Mouse (Mus musculus) embryonic facial prominence, embryonic 15.5 days (tissue): ENCODE measurements around the gene Tuba3a. TPM values are rescaled to one million over a fixed set of nuclear protein-coding genes. Genes with fewer than 3 reads are reported as not detected.

Experiments used
- ATAC-seq: fragments of 200-750 bp; cut with Nextera tagmentation; 2 replicates; pipeline ENCODE4 v1.8.0; 2017; ENCODE audit warnings: low read depth, moderate TSS enrichment; ENCODE audit not compliant: insufficient number of reproducible peaks, low FRiP score, low TSS enrichment
- H3K27ac ChIP-seq: fragments of 300-500 bp; sonication (generic); replicated peaks from 2 replicates; pipeline ENCODE4 v1.5.1; 2015; ENCODE audit warnings: mild to moderate bottlenecking, inconsistent platforms
- H3K27me3 ChIP-seq: fragments of 300-500 bp; sonication (generic); 2 replicates; pipeline ENCODE4 v1.6.1; 2015; ENCODE audit warnings: inconsistent platforms
- H3K36me3 ChIP-seq: fragments of 300-500 bp; sonication (generic); 2 replicates; pipeline ENCODE4 v1.6.1; 2015; ENCODE audit warnings: mild to moderate bottlenecking, inconsistent platforms
- H3K4me1 ChIP-seq: fragments of 300-500 bp; sonication (generic); 2 replicates; pipeline ENCODE4 v1.6.1; 2015; ENCODE audit warnings: inconsistent platforms
- H3K4me2 ChIP-seq: fragments of 300-500 bp; sonication (generic); replicated peaks from 2 replicates; pipeline ENCODE4 v1.6.1; 2015; ENCODE audit warnings: mild to moderate bottlenecking, inconsistent platforms
- H3K4me3 ChIP-seq: fragments of 300-500 bp; sonication (generic); replicated peaks from 2 replicates; pipeline ENCODE4 v1.5.1; 2015; ENCODE audit warnings: mild to moderate bottlenecking, inconsistent platforms
- H3K9ac ChIP-seq: fragments of 300-500 bp; sonication (generic); 2 replicates; pipeline ENCODE4 v1.6.1; 2015; ENCODE audit warnings: inconsistent platforms
- H3K9me3 ChIP-seq: fragments of 300-500 bp; sonication (generic); replicated peaks from 2 replicates; pipeline ENCODE4 v1.6.1; 2016; ENCODE audit warnings: inconsistent platforms
- WGBS: fragments of 180-500 bp; shearing (Covaris S2); methylation state at CpG from one replicate; pipeline ENCODE4 v1.1.7; 2015; 5-methylcytosine and 5-hydroxymethylcytosine counted together
- polyA plus RNA-seq: library from polyadenylated mRNA; unstranded; fragments of >200 nt; fragmentation: Nextera tagmentation; extraction: Ambion mirVana; gene quantifications from 2 replicates; pipeline ENCODE4 v1.2.1, GENCODE M21; 2015

Tuba3a gene
- polyA plus RNA-seq, 1 experiment from 2014 or later, result 0.24 TPM

- H3K4me3 ChIP-seq, result no peak overlapping the region
- ATAC-seq, result no peak
- H3K27me3 ChIP-seq, result peaks cover 37% of the 10 kb centered on the region
- H3K9me3 ChIP-seq, result no peaks in the 10 kb centered on the region
- peaks cover 13% of the 10 kb centered on the region for H3K4me1 ChIP-seq
- H3K4me2 ChIP-seq, result no peak overlapping the region
- WGBS, result 54% methylated on average over 15 of the region's 15 CpGs
- no peaks in the 10 kb centered on the region for H3K36me3 ChIP-seq
- no peak overlapping the region for H3K27ac ChIP-seq
- H3K9ac ChIP-seq, result no peak overlapping the region
These were observed 33.4 kb upstream of the Tuba3a start for GRCm38 (mm10) chr6:125318981-125319918.

GRCm38 (mm10) chr6:125317077-125317476 lies 31.2 kb upstream of the Tuba3a start:
- no peak overlapping the region for H3K4me2 ChIP-seq
- H3K4me1 ChIP-seq, result peaks cover 30% of the 10 kb centered on the region
- peaks cover 23% of the 10 kb centered on the region for H3K27me3 ChIP-seq
- peaks cover under 1% of the 10 kb centered on the region; the same call in 1 of the 2 replicates for H3K36me3 ChIP-seq
- H3K9ac ChIP-seq, result no peak overlapping the region
- no peak overlapping the region for H3K4me3 ChIP-seq
- H3K27ac ChIP-seq, result no peak overlapping the region
- H3K9me3 ChIP-seq, result no peaks in the 10 kb centered on the region
- WGBS, result 52% methylated on average over 7 of the region's 7 CpGs
- no peak for ATAC-seq

- peaks cover 7% of the 10 kb centered on the region for H3K36me3 ChIP-seq
- ATAC-seq, result no peak
- WGBS, result 70% methylated on average over 6 of the region's 6 CpGs
- H3K4me1 ChIP-seq, result peaks cover 35% of the 10 kb centered on the region
- no peak overlapping the region for H3K4me3 ChIP-seq
- no peak overlapping the region for H3K27ac ChIP-seq
- peaks cover under 1% of the 10 kb centered on the region; the same call in 1 of the 2 replicates for H3K27me3 ChIP-seq
- H3K9ac ChIP-seq, result no peak overlapping the region
- H3K4me2 ChIP-seq, result no peak overlapping the region
- H3K9me3 ChIP-seq, result no peaks in the 10 kb centered on the region
These were observed 28.9 kb upstream of the Tuba3a start for GRCm38 (mm10) chr6:125314746-125315145.

- no peaks in the 10 kb centered on the region for H3K27me3 ChIP-seq
- no peaks in the 10 kb centered on the region for H3K9me3 ChIP-seq
- H3K27ac ChIP-seq, result peak overlapping the region; percentile 75
- peak overlapping the region; percentile 77 for H3K4me2 ChIP-seq
- WGBS, result 54% methylated on average over 7 of the region's 7 CpGs
- peaks cover 38% of the 10 kb centered on the region for H3K4me1 ChIP-seq
- peak overlapping the region; percentile 71 for H3K9ac ChIP-seq
- peaks cover 7% of the 10 kb centered on the region for H3K36me3 ChIP-seq
- peak overlapping the region; percentile 58 for H3K4me3 ChIP-seq
- ATAC-seq, result 0 out of 2 replicates have a peak, but pooled peaks have one; percentile 12
These were observed 28.4 kb upstream of the Tuba3a start for GRCm38 (mm10) chr6:125314231-125314563.

- Histone ChIP-seq H3K27me3 (no peaks in the 10 kb centered on the region), H3K4me3 (peak within 1 kb of the TSS; percentile 58), H3K4me2 (peak within 1 kb of the TSS; percentile 77), H3K27ac (peak within 1 kb of the TSS; percentile 75), H3K9me3 (no peaks in the 10 kb centered on the region), H3K36me3 (peaks cover 7% of the 10 kb centered on the region), H3K4me1 (peaks cover 44% of the 10 kb centered on the region), H3K9ac (peak within 1 kb of the TSS; percentile 71)
- WGBS, result 4% methylated on average over 44 of the region's 46 CpGs
- peak; percentile 86 for ATAC-seq
These were observed 27.8 kb upstream of the Tuba3a start, which contains the start of gene Ltbr for GRCm38 (mm10) chr6:125313546-125314230. Gene Ltbr, minus strand, starts transcription at chr6:125313885.

GRCm38 (mm10) chr6:125312581-125313355 lies 26.9 kb upstream of the Tuba3a start:
- H3K27ac ChIP-seq, result peak overlapping the region; percentile 75; the same call in 1 of the 2 replicates
- 64% methylated on average over 22 of the region's 22 CpGs for WGBS
- ATAC-seq, result no peak

GRCm38 (mm10) chr6:125312171-125312570 lies 26.3 kb upstream of the Tuba3a start:
- H3K9ac ChIP-seq, result no peak overlapping the region
- no peaks in the 10 kb centered on the region for H3K27me3 ChIP-seq
- H3K27ac ChIP-seq, result no peak overlapping the region
- 83% methylated on average over 9 of the region's 9 CpGs for WGBS
- H3K4me1 ChIP-seq, result peaks cover 45% of the 10 kb centered on the region
- no peaks in the 10 kb centered on the region for H3K9me3 ChIP-seq
- H3K36me3 ChIP-seq, result peaks cover 10% of the 10 kb centered on the region
- ATAC-seq, result no peak
- H3K4me2 ChIP-seq, result peak overlapping the region; percentile 77
- H3K4me3 ChIP-seq, result peak overlapping the region; percentile 58

More at GRCm38 (mm10) chr6:125312581-125313355, 26.9 kb upstream of the Tuba3a start:
- Histone ChIP-seq H3K4me1 (peaks cover 45% of the 10 kb centered on the region), H3K36me3 (peaks cover 10% of the 10 kb centered on the region), H3K4me2 (peak overlapping the region; percentile 77), H3K27me3 (no peaks in the 10 kb centered on the region), H3K4me3 (peak overlapping the region; percentile 58), H3K9me3 (no peaks in the 10 kb centered on the region), H3K9ac (peak overlapping the region; percentile 71; the same call in 1 of the 2 replicates)

GRCm38 (mm10) chr6:125309406-125309805 lies 23.6 kb upstream of the Tuba3a start:
- Histone ChIP-seq H3K36me3 (peaks cover 23% of the 10 kb centered on the region), H3K4me2 (no peak overlapping the region), H3K4me3 (no peak overlapping the region), H3K27me3 (no peaks in the 10 kb centered on the region), H3K4me1 (peaks cover 41% of the 10 kb centered on the region), H3K9ac (no peak overlapping the region), H3K27ac (no peak overlapping the region), H3K9me3 (no peaks in the 10 kb centered on the region)
- no peak for ATAC-seq
- 62% methylated on average over 5 of the region's 5 CpGs for WGBS

GRCm38 (mm10) chr6:125308921-125309320 lies 23.1 kb upstream of the Tuba3a start:
- H3K27me3 ChIP-seq, result no peaks in the 10 kb centered on the region
- H3K4me1 ChIP-seq, result peaks cover 36% of the 10 kb centered on the region
- WGBS, result 17% methylated on average over 13 of the region's 13 CpGs
- H3K27ac ChIP-seq, result no peak overlapping the region
- peaks cover 23% of the 10 kb centered on the region for H3K36me3 ChIP-seq
- no peak overlapping the region for H3K9ac ChIP-seq
- no peak for ATAC-seq
- no peak overlapping the region for H3K4me3 ChIP-seq
- no peak overlapping the region for H3K4me2 ChIP-seq
- no peaks in the 10 kb centered on the region for H3K9me3 ChIP-seq

- H3K36me3 ChIP-seq, result peaks cover 23% of the 10 kb centered on the region
- H3K4me2 ChIP-seq, result no peak overlapping the region
- H3K4me1 ChIP-seq, result peaks cover 32% of the 10 kb centered on the region
- H3K9me3 ChIP-seq, result no peaks in the 10 kb centered on the region
- H3K4me3 ChIP-seq, result no peak overlapping the region
- H3K9ac ChIP-seq, result no peak overlapping the region
- H3K27ac ChIP-seq, result no peak overlapping the region
- WGBS, result 94% methylated on average over 5 of the region's 5 CpGs
- H3K27me3 ChIP-seq, result no peaks in the 10 kb centered on the region
- ATAC-seq, result no peak
These were observed 21.2 kb upstream of the Tuba3a start for GRCm38 (mm10) chr6:125307091-125307490.
